Mouse (Mus musculus) kidney, adult 2 months (tissue): ENCODE results near the gene Gm10337.

ENCODE experiments used
- CTCF ChIP-seq: fragments of 200-500 bp; conservative IDR thresholded peaks from 2 replicates; pipeline ENCODE4 v1.5.1; 2011; ENCODE audit warnings: low read depth, mild to moderate bottlenecking, control low read depth, low read length, moderate library complexity, mixed read lengths; ENCODE audit not compliant: insufficient read depth, insufficient read length
- POLR2A ChIP-seq: fragments of 200-500 bp; IDR thresholded peaks from one replicate; pipeline ENCODE4 v1.6.1; 2011; ENCODE audit warnings: low read depth, low read length, control low read depth

- TF ChIP-seq POLR2A (no peak), CTCF (no peak)
Measured at GRCm38 (mm10) chr15:102515261-102515660, 11.7 kb downstream of the Gm10337 start.
